Mouse (Mus musculus): ENCODE data around the gene Gnat3.

The Gnat3 gene

GRCm38 (mm10) chr5:18004824-18005611 lies 42.7 kb downstream of the Gnat3 start:
- no peak for DNase-seq (ENCODE audit: extremely low read depth, insufficient read length, low spot score)

- DNase-seq (ENCODE audit: extremely low read depth, insufficient read length, low spot score) = no peak
These were observed 43.8 kb downstream of the Gnat3 start for GRCm38 (mm10) chr5:18006157-18006556.

DNA sequence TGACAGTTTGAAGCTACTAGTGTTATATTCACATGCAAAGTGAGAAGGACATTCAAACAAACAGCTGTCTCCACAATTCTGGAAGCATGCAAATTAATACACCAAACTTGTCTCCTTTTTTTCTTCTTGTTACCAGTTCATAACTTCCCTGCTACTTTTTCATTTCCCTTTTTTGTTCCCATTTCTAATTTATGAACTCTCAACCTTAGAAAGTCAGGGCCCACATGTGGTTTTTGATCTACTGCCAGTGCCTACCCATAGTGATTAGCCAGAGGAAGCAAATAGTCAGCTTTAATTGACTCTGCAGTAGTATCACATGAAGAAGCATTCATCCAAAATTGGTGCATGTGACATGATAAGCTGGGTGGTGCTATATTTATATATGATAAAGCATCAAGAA lies 44.7 kb downstream of the Gnat3 start:
- DNase-seq (ENCODE audit: extremely low read depth, insufficient read length, low spot score) = no peak

DNA sequence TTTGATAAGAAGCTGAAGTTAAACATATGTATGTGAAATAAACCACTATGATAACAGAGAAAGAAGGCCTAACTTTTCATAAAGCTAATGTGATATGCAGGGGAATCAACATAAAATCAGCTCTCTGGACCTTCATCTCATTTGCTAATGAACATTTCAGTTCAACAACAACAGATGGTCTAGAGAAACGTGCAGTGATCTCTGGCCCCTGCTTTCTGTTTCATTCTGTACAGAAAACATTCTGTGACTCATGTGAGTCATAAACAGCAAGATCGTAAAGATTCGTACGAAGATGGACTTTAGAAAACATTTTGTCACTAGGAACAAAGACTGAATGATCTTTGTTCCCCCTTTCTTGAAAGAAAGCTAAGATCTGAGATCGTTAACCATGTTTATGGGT lies 48.0 kb downstream of the Gnat3 start:
- no peak for DNase-seq (ENCODE audit: extremely low read depth, insufficient read length, low spot score)

DNA sequence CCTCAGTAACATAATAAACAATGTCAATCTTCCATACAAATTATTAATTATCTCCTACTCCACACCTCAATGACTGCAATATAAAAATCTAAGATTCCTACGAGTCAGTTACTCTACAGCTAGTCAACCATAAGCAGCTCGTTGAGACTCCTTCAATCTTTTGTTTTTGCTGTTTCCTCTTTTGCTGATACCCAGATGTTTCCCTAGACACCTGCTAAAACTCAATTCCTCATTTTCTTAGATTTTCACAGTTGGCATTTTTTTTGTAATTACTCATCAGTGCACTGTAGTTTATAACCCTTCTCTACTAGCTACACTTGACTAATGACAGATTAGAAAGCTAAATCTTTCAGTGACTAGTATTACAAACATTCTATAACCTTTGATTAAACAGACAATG lies 50.8 kb downstream of the Gnat3 start:
- DNase-seq (ENCODE audit: extremely low read depth, insufficient read length, low spot score) = no peak

DNA sequence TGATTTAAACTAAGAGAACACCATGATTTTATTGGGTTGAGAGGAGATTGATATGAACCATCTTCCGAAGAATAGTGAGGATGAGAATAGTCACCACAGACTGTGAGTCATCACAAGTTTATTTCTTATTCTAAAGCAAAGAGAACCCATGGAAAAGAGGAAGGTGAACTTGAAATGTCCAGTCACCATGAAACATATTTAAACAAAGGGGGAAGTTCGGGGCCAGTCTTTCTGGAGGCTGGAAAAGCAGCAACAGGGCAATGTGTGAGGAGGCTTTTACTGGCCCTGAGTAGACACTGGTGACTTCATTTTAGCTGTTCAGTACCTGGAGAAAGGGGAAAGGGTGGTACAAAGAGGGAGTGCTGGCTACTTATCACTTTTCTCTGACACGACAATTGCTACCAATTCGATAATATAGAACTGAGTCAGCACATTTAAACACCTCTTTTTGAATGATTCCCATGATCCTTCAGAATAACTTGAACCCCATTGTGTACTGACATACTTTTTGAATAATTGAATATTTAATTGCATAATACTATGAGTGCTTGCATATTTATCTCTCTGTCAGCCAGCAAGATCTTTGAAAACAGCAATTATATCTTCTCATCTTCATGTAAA lies 52.0 kb downstream of the Gnat3 start:
- no peak for DNase-seq (ENCODE audit: extremely low read depth, insufficient read length, low spot score)

DNA sequence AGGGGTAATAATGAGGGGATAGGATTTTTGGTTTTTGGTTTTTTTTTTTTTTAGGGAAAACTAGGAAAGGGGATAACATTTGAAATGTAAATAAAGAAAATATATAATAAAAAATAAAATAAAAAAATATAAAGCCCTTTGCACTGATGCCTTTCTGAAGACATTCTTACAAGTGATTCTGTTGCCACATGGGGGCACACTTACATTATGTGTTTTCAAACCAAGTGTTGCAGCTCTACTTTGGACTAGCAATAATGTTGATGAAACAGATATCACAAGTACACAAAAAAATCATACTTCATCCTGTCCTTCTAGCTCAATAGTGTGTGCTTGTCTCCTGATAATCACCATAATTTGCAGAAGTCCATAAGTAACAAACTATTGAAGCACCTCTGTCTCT lies 61.0 kb downstream of the Gnat3 start:
- no peak for DNase-seq (ENCODE audit: extremely low read depth, insufficient read length, low spot score)

DNA sequence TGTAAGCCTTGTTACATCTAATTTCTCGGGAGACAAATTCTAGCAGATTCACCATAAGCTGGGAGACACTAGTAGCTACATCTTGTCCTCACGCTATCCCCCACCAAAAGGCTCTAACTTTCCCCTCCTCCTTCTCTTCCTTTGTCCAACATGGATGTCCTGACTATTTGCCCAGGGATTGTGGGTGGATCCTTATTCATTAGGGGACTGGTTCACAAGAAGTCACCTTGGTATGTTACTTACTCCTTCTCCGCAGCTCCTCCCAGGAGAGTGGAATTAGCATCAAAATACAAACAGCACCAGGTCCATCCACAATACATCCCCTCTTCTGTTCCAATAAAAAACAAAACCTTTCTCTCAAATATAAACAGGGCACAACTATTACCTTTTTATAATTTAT lies 65.2 kb downstream of the Gnat3 start:
- no peak for DNase-seq (ENCODE audit: extremely low read depth, insufficient read length, low spot score)

DNA sequence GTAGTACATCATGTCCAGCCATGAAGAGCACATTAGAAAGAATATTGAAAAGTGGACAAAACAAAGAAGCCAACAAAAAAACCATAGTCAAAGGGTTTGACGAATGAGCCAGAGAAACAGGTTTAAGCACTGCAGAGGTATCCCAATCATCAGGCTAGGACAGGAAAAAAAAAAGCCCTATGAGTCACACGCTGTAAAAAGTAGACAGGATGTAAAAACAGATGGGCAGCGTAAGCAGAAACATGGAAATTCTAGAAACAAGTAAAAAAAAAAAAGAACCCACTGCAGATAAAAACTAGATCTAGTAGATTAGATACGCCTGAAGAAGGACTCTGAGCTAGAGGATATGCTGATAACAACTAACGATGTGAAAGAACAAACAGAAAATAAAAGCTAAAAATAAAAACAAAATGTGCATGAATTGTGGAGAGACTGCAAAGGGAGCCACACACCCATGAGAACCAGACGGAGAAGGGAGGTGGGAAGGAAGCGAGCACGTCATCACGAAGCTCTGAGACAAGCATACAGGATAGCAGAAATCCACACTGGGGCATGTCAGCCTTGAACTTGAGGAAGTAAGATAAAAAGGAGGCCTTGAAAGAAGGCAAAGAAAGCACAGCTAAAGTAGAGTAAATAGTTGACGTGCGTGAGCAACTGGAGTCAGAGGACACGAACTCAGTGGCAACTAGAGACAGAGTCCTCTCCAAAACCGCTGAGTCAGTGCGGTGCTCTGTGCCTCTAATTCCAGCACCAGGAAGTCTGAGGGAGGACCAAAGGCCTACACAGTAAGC lies 73.7 kb downstream of the Gnat3 start:
- DNase-seq (ENCODE audit: extremely low read depth, insufficient read length, low spot score) = no peak

GRCm38 (mm10) chr5:18043022-18043421 lies 80.7 kb downstream of the Gnat3 start:
- no peak for DNase-seq (ENCODE audit: extremely low read depth, insufficient read length, low spot score)

DNA sequence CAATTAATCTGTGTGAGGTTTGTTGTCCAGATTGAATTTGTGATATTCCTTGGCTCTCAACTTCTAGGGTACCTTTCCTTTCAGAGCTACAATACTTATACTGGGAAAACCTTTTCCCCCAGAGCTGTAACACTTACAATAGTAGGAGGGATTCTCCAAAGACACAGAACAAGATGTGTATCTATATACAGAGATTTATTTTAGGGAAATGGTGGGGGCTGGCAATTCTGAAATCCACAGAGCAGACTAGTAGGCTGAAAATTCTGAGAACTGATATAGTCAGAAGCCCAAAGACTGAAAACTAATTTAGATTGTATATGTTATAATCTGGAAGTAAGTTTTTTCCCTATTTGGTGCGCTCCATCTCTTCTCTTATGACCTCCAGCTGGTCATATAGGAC lies 86.5 kb downstream of the Gnat3 start:
- DNase-seq (ENCODE audit: extremely low read depth, insufficient read length, low spot score) = no peak

DNA sequence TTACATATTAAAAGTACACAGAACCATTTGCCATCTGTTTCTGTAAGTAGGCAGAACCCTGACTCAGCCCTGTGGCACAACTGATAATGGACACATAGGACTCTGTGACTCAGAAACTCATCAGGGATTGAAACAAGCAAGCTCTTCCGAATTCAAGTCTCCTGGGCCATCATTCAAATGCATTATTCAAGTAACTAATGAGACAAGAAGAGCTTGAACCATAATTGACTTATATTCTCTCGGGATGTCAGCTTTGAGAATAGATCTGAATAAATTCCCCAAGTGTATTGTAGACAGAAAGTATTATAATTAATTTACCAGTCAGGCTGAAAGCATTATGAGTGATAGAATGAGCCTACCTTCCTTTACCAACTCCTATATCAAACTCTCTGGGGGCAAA lies 93.0 kb downstream of the Gnat3 start:
- no peak for DNase-seq (ENCODE audit: extremely low read depth, insufficient read length, low spot score)
